Mouse (Mus musculus): ENCODE data around the gene Ccdc6.

- TF ChIP-seq CTCF (IDR thresholded peaks at IDR 0.05; ENCODE audit: low read depth, low read length), result no peak
- TF ChIP-seq POLR2A (IDR thresholded peaks at IDR 0.05; ENCODE audit: extremely low read depth, insufficient read depth, low read length), result no peak
Observed at GRCm38 (mm10) chr10:70197601-70198000, 100.7 kb downstream of the Ccdc6 start.
